ENCODE assay signal across 14 mouse cellular contexts in the genomic region with DNA sequence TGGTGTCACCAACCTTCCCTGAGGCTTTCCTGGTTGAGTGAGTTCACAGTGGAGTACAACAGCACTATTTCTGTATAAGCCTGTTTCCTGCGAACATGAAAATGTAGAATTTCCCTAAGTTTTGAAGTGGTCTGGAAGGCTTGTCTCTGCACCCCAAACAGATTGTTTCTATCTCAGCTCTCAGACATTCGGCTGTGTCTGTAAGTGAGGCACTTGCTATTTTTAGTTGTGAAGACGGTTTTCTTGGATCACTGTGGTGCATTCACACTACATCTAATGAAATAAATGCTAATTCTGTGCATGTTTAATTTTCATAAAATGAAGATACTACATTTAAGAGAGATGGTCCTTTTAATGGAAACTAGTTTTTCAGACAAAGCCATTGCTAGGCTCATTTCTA.
DNase-seq lines count a peak whose midpoint lies in the region; ATAC-seq and TF ChIP-seq lines count a peak whose summit lies in the region.
"Had no signal": no experiment of that assay in that cellular context is flagged by ENCODE, and none has a peak within 500 bp of the region (broad histone marks: within the 10 kb centered on the region; RNA-seq: fewer than 3 reads in every experiment).

No protein-coding gene starts in this region.

- 55% methylated on average over 3 of the region's 3 CpGs for WGBS in forebrain, embryonic 15.5 days
- WGBS in forebrain, embryonic 10.5 days, result 89% methylated on average over 3 of the region's 3 CpGs
- 38% methylated on average over 3 of the region's 3 CpGs for WGBS in forebrain, postnatal 0 days
- WGBS in forebrain, embryonic 11.5 days, result 90% methylated on average over 3 of the region's 3 CpGs

- H3K4me2 ChIP-seq in forebrain, embryonic 15.5 days (replicated peaks), result no peak overlapping the region
- H3K4me2 ChIP-seq in forebrain, postnatal 0 days (ENCODE audit: low read depth), result no peak overlapping the region
- H3K4me2 ChIP-seq in forebrain, embryonic 11.5 days (ENCODE audit: low read depth, low read length, severe bottlenecking), result no peak overlapping the region
- H3K4me2 ChIP-seq: embryonic facial prominence, embryonic 12.5 days had no signal

- no peak; the same call in 1 of the 2 replicates for ATAC-seq in forebrain, embryonic 15.5 days (replicated peaks)
- peak; percentile 83 for ATAC-seq in forebrain, postnatal 0 days
- no peak for ATAC-seq in forebrain, embryonic 11.5 days (replicated peaks; ENCODE audit: low FRiP score)

- no peak overlapping the region for H3K4me3 ChIP-seq in forebrain, embryonic 15.5 days
- H3K4me3 ChIP-seq in forebrain, embryonic 10.5 days, result no peak overlapping the region
- H3K4me3 ChIP-seq in forebrain, postnatal 0 days (ENCODE audit: low read depth, low read length), result no peak overlapping the region
- H3K4me3 ChIP-seq in forebrain, embryonic 11.5 days (ENCODE audit: low read depth, low read length), result no peak overlapping the region
- H3K4me3 ChIP-seq: embryonic facial prominence, embryonic 10.5 days; embryonic facial prominence, embryonic 12.5 days had no signal

- no peak for TF ChIP-seq CTCF in forebrain, postnatal 0 days (IDR thresholded peaks at IDR 0.05; ENCODE audit: low read depth)

- H3K27ac ChIP-seq in forebrain, embryonic 15.5 days (replicated peaks), result peak overlapping the region; percentile 63
- no peak overlapping the region for H3K27ac ChIP-seq in forebrain, embryonic 10.5 days
- H3K27ac ChIP-seq in forebrain, postnatal 0 days (ENCODE audit: low read depth, low read length), result peak overlapping the region; percentile 22; the same call in 1 of the 2 replicates
- H3K27ac ChIP-seq in forebrain, embryonic 11.5 days (ENCODE audit: low read depth, low read length), result no peak overlapping the region
- H3K27ac ChIP-seq: embryonic facial prominence, embryonic 10.5 days; embryonic facial prominence, embryonic 12.5 days had no signal

- DNase-seq in forebrain, embryonic 10.5 days (ENCODE audit: extremely low spot score, low spot score), result no peak
- DNase-seq in forebrain, postnatal 0 days, result peak; percentile 53
- DNase-seq in forebrain, embryonic 11.5 days (ENCODE audit: low spot score), result no peak
- DNase-seq in layer of hippocampus, adult 9-11 months, result no peak
- DNase-seq: adrenal gland, adult 2 months; adrenal gland, postnatal 10 days; adrenal gland, postnatal 25 days; cerebellum, adult 11-12 months; cerebellum, adult 2 months; cerebellum, adult 9-10 months; cerebellum, postnatal 25 days had no signal

- no peaks in the 10 kb centered on the region for H3K9me3 ChIP-seq in forebrain, embryonic 15.5 days
- no peaks in the 10 kb centered on the region for H3K9me3 ChIP-seq in forebrain, embryonic 10.5 days
- H3K9me3 ChIP-seq in forebrain, postnatal 0 days (ENCODE audit: low read length), result no peaks in the 10 kb centered on the region
- no peaks in the 10 kb centered on the region for H3K9me3 ChIP-seq in forebrain, embryonic 11.5 days (ENCODE audit: control insufficient read depth, low read length)
- H3K9me3 ChIP-seq: embryonic facial prominence, embryonic 10.5 days; embryonic facial prominence, embryonic 12.5 days had no signal

- H3K4me1 ChIP-seq in forebrain, embryonic 15.5 days, result no peaks in the 10 kb centered on the region
- H3K4me1 ChIP-seq in forebrain, embryonic 10.5 days, result no peaks in the 10 kb centered on the region
- H3K4me1 ChIP-seq in forebrain, postnatal 0 days (ENCODE audit: insufficient read depth), result no peaks in the 10 kb centered on the region
- H3K4me1 ChIP-seq in forebrain, embryonic 11.5 days (replicated peaks; ENCODE audit: control insufficient read depth, insufficient read depth, low read length), result no peaks in the 10 kb centered on the region
- H3K4me1 ChIP-seq: embryonic facial prominence, embryonic 10.5 days; embryonic facial prominence, embryonic 12.5 days had no signal

- H3K9ac ChIP-seq in forebrain, embryonic 15.5 days (replicated peaks), result no peak overlapping the region
- H3K9ac ChIP-seq in forebrain, postnatal 0 days, result no peak overlapping the region
- no peak overlapping the region for H3K9ac ChIP-seq in forebrain, embryonic 11.5 days (ENCODE audit: low read length)
- H3K9ac ChIP-seq: embryonic facial prominence, embryonic 12.5 days had no signal

- H3K27me3 ChIP-seq in forebrain, embryonic 15.5 days, result no peaks in the 10 kb centered on the region
- no peaks in the 10 kb centered on the region for H3K27me3 ChIP-seq in forebrain, embryonic 10.5 days (ENCODE audit: poor library complexity, severe bottlenecking)
- no peaks in the 10 kb centered on the region for H3K27me3 ChIP-seq in forebrain, postnatal 0 days (ENCODE audit: insufficient read depth, low read length)
- H3K27me3 ChIP-seq in forebrain, embryonic 11.5 days (ENCODE audit: control insufficient read depth, insufficient read depth, low read length), result no peaks in the 10 kb centered on the region
- H3K27me3 ChIP-seq: embryonic facial prominence, embryonic 12.5 days had no signal

- no peaks in the 10 kb centered on the region for H3K36me3 ChIP-seq in forebrain, embryonic 15.5 days
- H3K36me3 ChIP-seq in forebrain, embryonic 10.5 days (replicated peaks), result no peaks in the 10 kb centered on the region
- H3K36me3 ChIP-seq in forebrain, postnatal 0 days (ENCODE audit: insufficient read depth), result no peaks in the 10 kb centered on the region
- H3K36me3 ChIP-seq in forebrain, embryonic 11.5 days (ENCODE audit: control insufficient read depth, insufficient read depth, low read length), result no peaks in the 10 kb centered on the region
- H3K36me3 ChIP-seq: embryonic facial prominence, embryonic 10.5 days; embryonic facial prominence, embryonic 12.5 days had no signal

Comparison
In these comparisons a context has a peak if more than half of its experiments do, and no peak if none do; other contexts are left out.
1. H3K27ac ChIP-seq: peak in forebrain, embryonic 15.5 days (single experiment) and forebrain, postnatal 0 days (single experiment); none in forebrain, embryonic 10.5 days (single experiment) and forebrain, embryonic 11.5 days (single experiment).